Mouse (Mus musculus) B cell, adult (primary cell): ENCODE results near the gene Olfr1197. TPM values are rescaled to one million over a fixed set of nuclear protein-coding genes. Genes with fewer than 3 reads are reported as not detected.

ENCODE experiments used
- total RNA-seq: library from RNA; stranded (reverse); gene quantifications from 4 replicates; pipeline ENCODE4 v1.2.4, GENCODE M21; 2023; ENCODE audit not compliant: inconsistent age

The Olfr1197 gene
- total RNA-seq, result not detected in 4 replicates

DNA sequence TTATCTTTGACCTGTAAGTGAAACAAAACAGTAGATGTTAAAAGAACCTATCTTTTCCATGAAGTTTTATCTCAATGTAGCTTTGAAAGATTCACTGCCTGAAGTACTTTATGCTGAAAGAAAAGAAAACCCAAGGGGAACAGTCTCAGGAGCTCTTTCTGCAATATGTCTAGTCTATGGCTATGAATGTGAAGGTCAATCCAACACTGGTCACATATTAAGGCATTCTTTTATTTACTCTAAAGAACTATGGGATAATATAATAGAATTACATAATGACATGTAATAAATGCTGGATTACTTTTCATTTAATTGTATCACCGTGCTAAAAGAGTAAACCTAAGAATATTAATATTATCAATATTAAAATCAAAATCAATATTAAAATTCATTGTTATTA lies at the start of gene Olfr1197:
Gene Olfr1197 (minus strand): TSS at position 101 of the 400 bp plus-strand sequence.

DNA sequence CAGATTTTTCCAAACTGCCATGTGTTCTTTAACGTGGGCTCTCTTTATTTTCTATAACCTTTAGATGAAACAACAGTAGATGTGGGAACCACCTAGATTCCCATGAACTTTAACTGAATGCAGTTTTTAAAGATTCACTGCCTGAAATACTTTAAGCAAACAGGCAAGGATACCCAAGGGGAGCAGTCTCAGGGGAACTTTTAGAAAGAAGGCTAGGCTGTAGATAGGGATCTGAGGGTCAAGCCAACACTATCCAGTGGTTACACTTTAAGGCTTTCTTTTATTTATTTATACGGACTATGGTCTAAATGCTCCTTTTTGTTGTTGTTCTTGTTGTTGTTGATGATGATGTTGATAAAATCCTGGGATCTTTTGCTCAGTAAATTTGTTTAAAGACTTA lies 38.2 kb upstream of the Olfr1197 start, which contains the start of gene Olfr1200:
Gene Olfr1200 (minus strand): TSS at position 101 of the 400 bp plus-strand sequence.

DNA sequence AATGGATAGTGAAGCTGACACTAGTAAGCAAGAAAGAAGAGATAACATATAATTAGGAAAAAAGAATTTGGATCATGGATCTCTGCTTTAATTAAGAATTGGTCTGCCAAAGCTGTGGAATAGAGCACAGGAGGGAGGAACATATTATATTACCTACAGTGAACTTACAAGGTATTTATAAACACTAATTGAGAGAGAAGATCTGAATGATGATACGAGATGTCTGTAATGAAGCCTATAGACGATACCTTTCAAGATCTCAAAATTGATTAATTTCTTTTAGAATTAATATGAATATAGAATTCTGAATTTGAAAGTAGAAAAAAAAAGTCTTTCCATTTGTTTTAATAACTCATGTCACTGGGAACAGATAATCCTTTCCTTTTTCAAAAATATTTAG lies 28.2 kb upstream of the Olfr1197 start, which contains the start of gene Olfr1199:
Gene Olfr1199 (minus strand): TSS at position 101 of the 400 bp plus-strand sequence.

DNA sequence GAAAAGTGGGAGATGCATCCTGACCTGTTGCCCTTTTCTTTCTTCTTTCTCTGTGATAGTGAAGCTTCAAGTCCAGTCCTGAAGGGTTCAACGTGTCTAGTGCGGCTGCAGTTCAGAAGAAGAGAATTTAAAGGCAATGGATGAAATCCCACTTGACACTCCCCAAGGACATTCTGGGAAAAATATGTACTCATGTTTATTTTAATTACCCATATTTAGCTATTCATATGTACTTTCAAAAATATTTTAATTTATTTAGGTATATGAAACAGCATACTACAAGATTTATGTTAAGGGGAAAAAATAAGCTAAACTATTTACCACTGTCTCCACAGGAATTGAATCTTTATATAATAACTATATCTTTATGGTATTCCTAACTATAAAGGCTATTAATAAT lies 19.1 kb upstream of the Olfr1197 start, which contains the start of gene Olfr1198:
Gene Olfr1198 (minus strand): TSS at position 101 of the 400 bp plus-strand sequence.

DNA sequence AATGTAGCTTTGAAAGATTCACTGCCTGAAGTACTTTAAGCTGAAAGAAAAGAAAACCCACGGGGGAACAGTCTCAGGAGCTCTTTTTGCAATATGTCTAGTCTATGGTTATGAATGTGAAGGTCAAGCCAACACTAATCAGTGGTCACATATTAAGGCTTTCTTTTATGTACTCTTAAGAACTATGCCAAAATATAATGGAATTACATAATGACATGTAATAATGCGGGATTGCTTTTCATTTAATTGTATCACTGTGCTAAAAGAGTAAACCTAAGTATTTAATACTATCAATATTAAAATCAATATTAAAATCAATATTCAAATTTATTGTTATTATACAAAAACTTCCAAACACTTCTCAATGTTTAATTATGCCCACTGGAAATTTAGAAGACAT lies 27.7 kb downstream of the Olfr1197 start, which contains the start of gene Olfr1196:
Gene Olfr1196 (minus strand): TSS at position 101 of the 400 bp plus-strand sequence.

DNA sequence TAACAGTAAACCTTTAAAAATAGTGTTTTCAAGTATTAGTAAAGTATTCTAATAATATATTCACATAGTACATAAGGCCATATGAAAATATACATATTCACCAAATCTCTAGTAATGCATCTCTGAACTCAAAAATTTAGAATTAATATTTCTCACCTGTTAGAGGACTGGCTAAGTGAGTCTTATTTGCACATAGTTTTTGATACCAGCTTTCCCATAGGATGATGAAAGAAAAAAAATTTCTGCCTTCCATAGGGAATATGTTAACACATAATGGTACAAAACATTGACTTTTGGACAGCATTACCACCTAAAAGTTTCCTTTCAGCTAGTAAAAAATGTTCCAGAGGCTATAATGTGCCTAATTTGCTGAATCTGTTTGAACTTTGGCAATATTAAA lies 43.1 kb downstream of the Olfr1197 start, which contains the start of gene Olfr1195:
Gene Olfr1195 (minus strand): TSS at position 101 of the 400 bp plus-strand sequence.

Other genes starting within 250 kb of the Olfr1197 start
- not detected in 4 replicates for gene Olfr1184, start 248.8 kb downstream of the Olfr1197 start, total RNA-seq
- not detected in 4 replicates for gene Olfr1185-ps1, start 239.0 kb downstream of the Olfr1197 start, total RNA-seq
- not detected in 4 replicates for gene Olfr1186, start 213.8 kb downstream of the Olfr1197 start, total RNA-seq
- gene Olfr1188, start 175.4 kb downstream of the Olfr1197 start, total RNA-seq, result not detected in 4 replicates
- gene Olfr1189, start 145.9 kb downstream of the Olfr1197 start, total RNA-seq, result not detected in 4 replicates
- 0.15 to 0.26 TPM (median 0.16 TPM) in 3 of 4 replicates, not detected in the other for gene Olfr1191-ps1, start 91.8 kb downstream of the Olfr1197 start, total RNA-seq
- gene Olfr1192-ps1, start 83.9 kb downstream of the Olfr1197 start, total RNA-seq, result not detected in 4 replicates
- gene Olfr1193, start 56.7 kb downstream of the Olfr1197 start, total RNA-seq, result not detected in 4 replicates
- gene Olfr1195, start 43.2 kb downstream of the Olfr1197 start, total RNA-seq, result not detected in 4 replicates
- not detected in 4 replicates for gene Olfr1196, start 27.8 kb downstream of the Olfr1197 start, total RNA-seq
- not detected in 4 replicates for gene Olfr1198, start 19.0 kb upstream of the Olfr1197 start, total RNA-seq
- not detected in 4 replicates for gene Olfr1199, start 28.1 kb upstream of the Olfr1197 start, total RNA-seq
- gene Olfr1200, start 38.1 kb upstream of the Olfr1197 start, total RNA-seq, result not detected in 4 replicates
- gene Olfr1201, start 60.7 kb upstream of the Olfr1197 start, total RNA-seq, result not detected in 4 replicates
- not detected in 4 replicates for gene Olfr1202, start 82.1 kb upstream of the Olfr1197 start, total RNA-seq
- gene Olfr1205, start 97.4 kb upstream of the Olfr1197 start, total RNA-seq, result not detected in 4 replicates
- not detected in 4 replicates for gene Olfr1204, start 116.9 kb upstream of the Olfr1197 start, total RNA-seq
- not detected in 4 replicates for gene Olfr1206, start 130.9 kb upstream of the Olfr1197 start, total RNA-seq
- gene Olfr1208, start 169.9 kb upstream of the Olfr1197 start, total RNA-seq, result not detected in 4 replicates
- not detected in 4 replicates for gene Olfr1209, start 182.8 kb upstream of the Olfr1197 start, total RNA-seq
- not detected in 4 replicates for gene Olfr1211, start 205.7 kb upstream of the Olfr1197 start, total RNA-seq
- gene Olfr1212, start 221.6 kb upstream of the Olfr1197 start, total RNA-seq, result not detected in 4 replicates
- not detected in 4 replicates for gene Gm13762, start 247.9 kb upstream of the Olfr1197 start, total RNA-seq